Mouse (Mus musculus): Measurements from ENCODE around the gene Mmp19.

DNA sequence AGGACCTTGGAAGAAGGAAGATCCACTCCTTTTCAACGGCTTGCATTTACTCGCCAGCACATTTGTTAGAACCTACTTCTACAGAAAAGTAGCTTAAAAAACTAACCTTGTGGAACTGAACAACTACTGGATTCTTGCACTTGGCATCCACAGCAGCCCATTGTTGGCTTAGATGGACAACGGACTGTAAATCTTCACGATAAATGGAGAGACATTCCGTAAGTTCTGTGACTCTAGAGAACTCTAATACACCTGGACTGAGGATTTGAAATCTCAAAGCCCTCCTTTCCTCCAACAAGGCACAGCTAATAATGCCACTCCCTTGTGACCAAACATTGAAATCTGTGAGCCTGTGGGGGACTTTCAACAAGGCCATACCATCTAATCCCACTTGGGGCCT is 52.5 kb downstream of the Mmp19 start:
- TF ChIP-seq POLR2A (IDR thresholded peaks at IDR 0.05; ENCODE audit: low read depth, low read length) (no peak), CTCF (IDR thresholded peaks at IDR 0.05; ENCODE audit: extremely low read depth, insufficient read length, insufficient replicate concordance, low read depth, low read length) (no peak)
